Mouse (Mus musculus): ENCODE measurements at regions not wholly inside any gene's neighbourhood (a gene's known extent, or its start where the extent isn't known, plus 50 kb on each side); places are given as distances from the start of the nearest gene placed in this dataset.

DNA sequence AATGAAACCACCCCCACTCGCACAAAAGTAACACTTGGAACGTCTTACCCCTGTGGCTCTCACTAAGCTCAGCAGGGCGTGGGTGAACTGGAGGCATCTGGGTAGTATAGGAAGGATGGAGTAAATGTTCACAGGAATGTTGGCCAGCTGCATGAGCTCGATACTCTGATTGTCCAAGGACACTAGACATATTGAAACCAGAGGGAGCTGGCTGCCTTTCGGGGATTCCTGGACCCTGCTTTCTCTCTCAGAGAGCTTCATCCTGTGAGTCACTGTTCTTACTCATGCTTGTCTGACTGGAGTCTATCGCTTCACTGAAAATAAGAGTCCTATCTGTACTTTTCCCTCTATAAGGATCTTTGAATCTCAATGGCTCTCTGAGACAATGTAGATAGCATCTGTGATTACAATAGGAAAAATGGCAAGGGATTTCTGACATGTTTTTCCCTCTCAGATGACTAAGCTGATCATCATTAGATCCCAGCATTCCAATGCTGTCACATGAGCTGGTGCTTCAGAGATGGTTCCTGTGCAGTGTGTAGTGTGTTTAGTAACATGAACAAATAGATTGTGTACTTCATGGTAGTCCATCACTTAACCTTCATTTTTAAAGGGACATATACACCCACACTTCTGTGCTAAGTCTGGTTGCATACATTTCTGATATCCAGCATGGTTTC lies 485.2 kb upstream of the Fam92a start:
- TF ChIP-seq MAFK (IDR thresholded peaks at IDR 0.05; ENCODE audit: insufficient read depth, low read depth, low read length) (no peak), ZC3H11A (IDR thresholded peaks at IDR 0.05; ENCODE audit: borderline replicate concordance, low read depth, low read length) (no peak), CHD2 (IDR thresholded peaks at IDR 0.05; ENCODE audit: low read depth, low read length) (no peak), ZNF384 (IDR thresholded peaks at IDR 0.05; ENCODE audit: low read depth, low read length) (no peak)

All from ES-E14 (cell line).